Mouse (Mus musculus) liver, postnatal 0 days (tissue): ENCODE measurements around the gene Itfg2.

ENCODE experiments used
- CTCF ChIP-seq: sonication (generic); IDR thresholded peaks from 2 replicates; pipeline ENCODE4 v1.5.1; 2016; ENCODE audit warnings: antibody characterized with exemption, low read depth
- EP300 ChIP-seq: IDR thresholded peaks from 2 replicates; pipeline ENCODE4 v1.6.1; 2016; ENCODE audit warnings: antibody characterized with exemption, low read depth, mild to moderate bottlenecking

DNA sequence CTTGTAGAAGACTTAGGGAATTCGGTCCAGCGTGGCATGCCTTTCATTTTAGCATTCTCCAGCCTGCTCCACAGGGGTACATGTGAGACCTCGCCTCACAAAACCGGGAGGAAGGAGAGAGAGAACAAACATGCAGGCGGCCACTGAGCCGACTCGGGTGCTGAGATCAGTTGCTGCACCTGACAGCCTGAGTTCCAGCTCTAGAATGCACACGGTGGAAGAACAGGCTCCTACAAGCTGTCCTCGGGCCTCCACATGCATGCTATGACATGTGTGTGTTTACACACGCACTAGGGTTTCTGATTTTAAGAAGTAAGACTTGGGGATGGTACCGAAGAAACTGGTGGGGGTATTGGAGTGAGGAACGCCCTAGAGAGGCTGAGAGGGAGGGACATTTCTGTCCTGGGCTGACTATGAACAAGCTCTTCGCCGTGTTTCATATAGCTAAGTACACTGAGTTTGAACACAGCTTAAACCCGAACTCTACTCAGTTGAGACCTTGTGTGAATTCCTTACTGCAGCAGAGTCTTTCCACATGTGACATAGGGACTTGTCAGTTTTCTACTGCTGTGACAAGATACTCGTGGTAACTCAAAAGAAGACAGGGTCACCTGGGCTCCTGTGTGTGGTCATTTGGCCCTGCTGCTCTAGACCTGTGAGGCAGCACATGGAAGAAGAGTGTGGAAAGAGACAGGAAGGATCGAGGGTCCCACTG, 48.2 kb downstream of the Itfg2 start:
- TF ChIP-seq CTCF (no peak), EP300 (no peak)
